In the genomic region with DNA sequence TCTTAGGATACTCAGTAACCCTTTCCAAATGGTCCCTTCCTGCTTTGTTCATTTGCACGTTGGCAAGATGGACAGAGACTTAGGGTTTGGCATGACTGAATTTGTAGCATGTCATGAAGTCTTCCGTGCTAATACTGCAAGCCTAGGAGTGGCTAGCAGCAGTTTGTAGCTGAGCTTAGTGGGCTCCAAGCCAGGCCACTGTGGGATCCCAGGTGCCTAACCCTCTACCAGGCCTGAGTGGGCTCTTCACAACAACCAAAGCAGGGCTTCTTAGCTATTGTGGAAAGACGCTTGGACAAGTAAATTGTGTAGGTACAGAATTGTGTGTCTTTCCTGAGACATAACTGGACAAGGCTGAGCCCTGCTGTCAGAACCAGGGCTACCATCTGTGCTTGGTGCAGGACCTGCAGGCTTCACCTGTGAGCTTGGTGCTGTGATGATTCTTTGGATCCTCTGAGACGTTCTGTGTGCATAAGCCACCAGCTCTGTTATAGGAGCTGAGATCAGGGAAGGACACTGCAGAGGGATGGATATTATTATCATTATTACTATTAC, we compare ENCODE assay signal across 22 mouse cellular contexts.
DNase-seq lines count a peak whose midpoint lies in the region; ATAC-seq and TF ChIP-seq lines count a peak whose summit lies in the region.
"Had no signal": no experiment of that assay in that cellular context is flagged by ENCODE, and none has a peak within 500 bp of the region (broad histone marks: within the 10 kb centered on the region; RNA-seq: fewer than 3 reads in every experiment).

No protein-coding gene starts in this region.

- no peak for ATAC-seq in heart, embryonic 11.5 days (replicated peaks; ENCODE audit: insufficient number of reproducible peaks, low FRiP score, low TSS enrichment)
- ATAC-seq: activated CD4-positive, CD25-positive, alpha-beta regulatory T cell, adult 4 months; forebrain, embryonic 14.5 days; hindbrain, postnatal 0 days; Patski had no signal

- 12% methylated on average over 4 of the region's 4 CpGs for WGBS in cerebellum, adult 2 months
- WGBS in heart, embryonic 11.5 days (ENCODE audit: insufficient replicate concordance): 85% methylated on average over 4 of the region's 4 CpGs

- DNase-seq in cerebellum, adult 18-20 months: peak; percentile 53 to 62
- DNase-seq in cerebellum, adult 11 months: no peak
- peak; percentile 40 to 59 for DNase-seq in cerebellum, adult 2 months
- peak; percentile 45 to 68 for DNase-seq in cerebellum, postnatal 10 days
- no peak for DNase-seq in thymus, postnatal 10 days (ENCODE audit: low spot score in 2 of 2)
- DNase-seq: adrenal gland, postnatal 14 days; gastrocnemius, postnatal 36 days; heart, adult 11 months; heart, postnatal 14 days; kidney, adult 11 months had no signal

- no peak overlapping the region for H3K4me3 ChIP-seq in cerebellum, adult 2 months (replicated peaks; ENCODE audit: insufficient read depth, low read depth, low read length)
- no peak overlapping the region for H3K4me3 ChIP-seq in heart, embryonic 11.5 days (ENCODE audit: low read depth, low read length)
- H3K4me3 ChIP-seq: embryonic facial prominence, embryonic 10.5 days; erythroblast, embryonic 14.5 days; forebrain, embryonic 10.5 days; heart, embryonic 10.5 days; heart, embryonic 15.5 days; hindbrain, embryonic 13.5 days had no signal

- no peak overlapping the region for H3K4me2 ChIP-seq in heart, embryonic 11.5 days
- H3K4me2 ChIP-seq: heart, embryonic 15.5 days; hindbrain, embryonic 13.5 days had no signal

- H3K27me3 ChIP-seq in cerebellum, adult 2 months (ENCODE audit: control insufficient read depth, insufficient read depth, low read length): no peaks in the 10 kb centered on the region
- H3K27me3 ChIP-seq in heart, embryonic 11.5 days (ENCODE audit: control insufficient read depth, insufficient read depth, low read length): no peaks in the 10 kb centered on the region
- H3K27me3 ChIP-seq: CH12.LX; heart, embryonic 15.5 days; hindbrain, embryonic 13.5 days; Patski had no signal

- TF ChIP-seq CTCF in cerebellum, adult 2 months (IDR thresholded peaks at IDR 0.05; ENCODE audit: borderline replicate concordance, insufficient read depth, low read depth, low read length): peak; percentile 14; the same call in 1 of the 2 replicates

- H3K4me1 ChIP-seq in cerebellum, adult 2 months (ENCODE audit: control insufficient read depth, insufficient read depth, low read length): peaks cover 38% of the 10 kb centered on the region
- peaks cover 16% of the 10 kb centered on the region; the same call in 1 of the 2 replicates for H3K4me1 ChIP-seq in heart, embryonic 11.5 days (ENCODE audit: control insufficient read depth, insufficient read depth, low read length)
- H3K4me1 ChIP-seq: embryonic facial prominence, embryonic 10.5 days had no signal

- TF ChIP-seq POLR2A in cerebellum, adult 2 months (IDR thresholded peaks at IDR 0.05; ENCODE audit: borderline replicate concordance, insufficient read depth, low read length): no peak

- H3K36me3 ChIP-seq in heart, embryonic 11.5 days (ENCODE audit: control insufficient read depth, insufficient read depth, low read length): no peaks in the 10 kb centered on the region
- H3K36me3 ChIP-seq: heart, embryonic 15.5 days had no signal

- H3K27ac ChIP-seq in cerebellum, adult 2 months (ENCODE audit: insufficient read depth, low read length): peak overlapping the region; percentile 64
- no peak overlapping the region for H3K27ac ChIP-seq in heart, embryonic 11.5 days (ENCODE audit: low read depth, low read length)
- H3K27ac ChIP-seq: embryonic facial prominence, embryonic 10.5 days; forebrain, embryonic 10.5 days; heart, embryonic 10.5 days; hindbrain, embryonic 13.5 days; hindbrain, postnatal 0 days had no signal

- no peaks in the 10 kb centered on the region for H3K9me3 ChIP-seq in heart, embryonic 11.5 days (replicated peaks; ENCODE audit: control insufficient read depth, low read length)
- H3K9me3 ChIP-seq: embryonic facial prominence, embryonic 10.5 days; forebrain, embryonic 10.5 days; heart, embryonic 10.5 days; heart, embryonic 15.5 days; hindbrain, embryonic 13.5 days had no signal

- H3K9ac ChIP-seq in heart, embryonic 11.5 days (ENCODE audit: low read depth, low read length): no peak overlapping the region
- H3K9ac ChIP-seq: heart, embryonic 15.5 days; hindbrain, embryonic 13.5 days had no signal

Comparison
In these comparisons a context has a peak if more than half of its experiments do, and no peak if none do; other contexts are left out.
1. DNase-seq: peak in cerebellum, adult 18-20 months (2 of 2), cerebellum, adult 2 months (2 of 2) and cerebellum, postnatal 10 days (2 of 2); none in cerebellum, adult 11 months (single experiment) and thymus, postnatal 10 days (0 of 2).